Mouse (Mus musculus): ENCODE data around the gene Ucn.

GRCm38 (mm10) chr5:31179301-31179765 is 40.7 kb upstream of the Ucn start:
- TF ChIP-seq CTCF (IDR thresholded peaks at IDR 0.05; ENCODE audit: low read depth) (no peak), EP300 (optimal IDR thresholded peaks at IDR 0.05) (no peak)
